Comparison of ENCODE assay signal across 1 mouse cellular context in the genomic region with DNA sequence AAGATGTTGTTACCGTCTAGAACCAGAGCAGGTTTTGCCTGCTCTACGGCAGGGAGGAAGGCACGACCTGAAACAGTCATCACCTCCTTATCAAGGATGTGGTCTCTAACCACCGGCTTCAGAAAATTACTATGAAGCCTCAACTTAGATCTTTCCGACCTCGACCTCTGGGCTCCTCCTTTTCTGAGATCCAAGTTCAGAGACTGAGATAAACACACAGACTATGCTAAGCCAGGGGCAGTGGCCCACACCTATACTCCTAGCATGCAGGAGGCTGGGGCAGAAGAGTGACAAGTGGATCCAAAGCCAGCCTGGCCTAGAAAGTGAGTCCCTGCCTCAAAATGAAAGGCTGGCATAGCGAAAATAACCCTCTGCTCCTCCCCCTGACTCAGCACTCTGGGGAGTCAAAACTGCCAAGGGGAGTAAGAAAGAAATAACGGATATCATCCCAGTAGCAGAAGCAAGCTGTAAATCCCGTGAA.
TF ChIP-seq lines count a peak whose summit lies in the region.

No protein-coding gene starts in this region.

TF ChIP-seq in MEL, 35 proteins besides CTCF, POLR2A, EP300 and RAD21 (continued from another document):
- no peak for TF ChIP-seq BHLHE40 (IDR thresholded peaks at IDR 0.05; ENCODE audit: borderline replicate concordance, low read depth, low read length)
- TF ChIP-seq MAX (IDR thresholded peaks at IDR 0.05; ENCODE audit: low read length) = no peak
- TF ChIP-seq TCF12 (IDR thresholded peaks at IDR 0.05; ENCODE audit: low read depth, low read length) = 0 out of 2 replicates have a peak, but pooled peaks have one; percentile 4
- peak; percentile 26; the same call in 1 of the 2 replicates for TF ChIP-seq MXI1 (IDR thresholded peaks at IDR 0.05; ENCODE audit: low read depth, low read length)
- no peak for TF ChIP-seq HCFC1 (IDR thresholded peaks at IDR 0.05; ENCODE audit: low read depth, low read length)
- TF ChIP-seq TBP (IDR thresholded peaks at IDR 0.05; ENCODE audit: low read depth, low read length) = 0 out of 2 replicates have a peak, but pooled peaks have one; percentile 7
- TF ChIP-seq TAL1 (IDR thresholded peaks at IDR 0.05; ENCODE audit: low read length) = no peak
- TF ChIP-seq SMC3 (IDR thresholded peaks at IDR 0.05; ENCODE audit: low read depth, low read length) = no peak
- no peak for TF ChIP-seq CHD1 (IDR thresholded peaks at IDR 0.05; ENCODE audit: low read depth, low read length)
- no peak for TF ChIP-seq USF1 (IDR thresholded peaks at IDR 0.05; ENCODE audit: low read depth, low read length)
- TF ChIP-seq USF2 (IDR thresholded peaks at IDR 0.05; ENCODE audit: borderline replicate concordance in 1 of 2, insufficient read depth in 1 of 2, low read depth in 1 of 2, low read length in 2 of 2) = no peak
- TF ChIP-seq GATA1 (IDR thresholded peaks at IDR 0.05; ENCODE audit: low read depth, low read length) = no peak
- TF ChIP-seq JUND (IDR thresholded peaks at IDR 0.05; ENCODE audit: low read depth, low read length) = no peak
- no peak for TF ChIP-seq ELF1 (IDR thresholded peaks at IDR 0.05; ENCODE audit: low read depth, low read length)
- TF ChIP-seq ETS1 (IDR thresholded peaks at IDR 0.05; ENCODE audit: low read depth, low read length) = peak; percentile 67
- 0 out of 2 replicates have a peak, but pooled peaks have one; percentile 22 for TF ChIP-seq MAFK (IDR thresholded peaks at IDR 0.05; ENCODE audit: borderline replicate concordance, low read depth, low read length)
- TF ChIP-seq NRF1 (IDR thresholded peaks at IDR 0.05; ENCODE audit: insufficient read depth, low read depth, low read length, poor library complexity, severe bottlenecking) = no peak
- TF ChIP-seq MEF2A (IDR thresholded peaks at IDR 0.05; ENCODE audit: extremely low read depth, insufficient replicate concordance, low read depth, low read length, poor library complexity, severe bottlenecking) = no peak
- TF ChIP-seq GABPA (IDR thresholded peaks at IDR 0.05; ENCODE audit: low read depth, low read length) = 0 out of 2 replicates have a peak, but pooled peaks have one; percentile 66
- no peak for TF ChIP-seq E2F4 (IDR thresholded peaks at IDR 0.05; ENCODE audit: borderline replicate concordance, low read depth, low read length)
- peak; percentile 55; the same call in 1 of the 2 replicates for TF ChIP-seq MAZ (IDR thresholded peaks at IDR 0.05; ENCODE audit: low read depth, low read length)
- TF ChIP-seq SIN3A (IDR thresholded peaks at IDR 0.05; ENCODE audit: low read length) = peak; percentile 38; the same call in 1 of the 2 replicates
- TF ChIP-seq MYC (IDR thresholded peaks at IDR 0.05; ENCODE audit: low read depth, low read length) = no peak
- TF ChIP-seq ZMIZ1 (IDR thresholded peaks at IDR 0.05; ENCODE audit: low read depth, low read length) = no peak
TF ChIP-seq in MEL: peak in this region for 8.
